Mouse (Mus musculus): ENCODE results near the gene Arsb.

GRCm38 (mm10) chr13:93723455-93723854 lies 48.0 kb upstream of the Arsb start:
- TF ChIP-seq CTCF (IDR thresholded peaks at IDR 0.05; ENCODE audit: low read depth, low read length) (no peak), POLR2A (IDR thresholded peaks at IDR 0.05; ENCODE audit: borderline replicate concordance, low read depth, low read length) (no peak)
